In the genomic region with DNA sequence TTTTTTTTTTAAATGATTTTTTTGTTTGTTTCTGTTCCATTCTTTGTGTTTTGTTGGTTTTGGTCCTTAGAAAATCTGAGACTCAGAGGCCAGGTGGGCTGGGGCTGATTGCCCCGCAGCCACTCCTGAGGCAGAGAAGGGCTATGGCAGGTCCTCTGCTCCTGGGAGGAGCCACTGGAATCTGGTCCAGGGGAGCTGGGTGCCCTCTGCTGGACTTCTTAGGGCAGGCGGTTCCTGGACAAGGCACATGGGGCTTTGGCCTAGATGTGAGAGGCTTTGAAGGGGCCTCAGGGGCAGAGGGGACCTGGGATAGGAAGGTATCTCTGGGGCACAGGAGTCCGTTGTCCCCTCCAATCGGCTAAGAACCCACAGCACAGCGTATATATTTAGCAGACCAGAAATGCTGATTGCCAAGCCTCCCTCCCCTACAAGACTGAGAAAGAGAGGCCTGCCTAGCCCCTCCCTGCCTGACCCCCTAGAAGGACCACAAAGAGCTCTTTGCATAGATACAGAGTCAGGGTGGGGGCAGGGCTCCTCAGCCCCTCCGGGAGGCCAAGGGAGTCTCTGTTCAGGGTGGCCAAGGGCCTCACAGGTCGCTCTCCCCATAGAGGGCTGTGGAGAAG, we compare ENCODE assay signal across 8 mouse cellular contexts. TPM values are rescaled to one million over a fixed set of nuclear protein-coding genes. Genes with fewer than 3 reads are reported as not detected.
DNase-seq lines count a peak whose midpoint lies in the region; ATAC-seq and TF ChIP-seq lines count a peak whose summit lies in the region.

No protein-coding gene starts in this region.

- H3K4me3 ChIP-seq in spleen, adult 2 months (ENCODE audit: extremely low read depth, insufficient read depth, insufficient read length), result no peak overlapping the region
- no peak overlapping the region for H3K4me3 ChIP-seq in limb, embryonic 11.5 days (ENCODE audit: low read depth, low read length)
- H3K4me3 ChIP-seq in midbrain, embryonic 14.5 days (replicated peaks; ENCODE audit: low read depth, low read length), result no peak overlapping the region

- no peak for TF ChIP-seq POLR2A in spleen, adult 2 months (IDR thresholded peaks at IDR 0.05; ENCODE audit: low read depth, low read length)

- H3K27me3 ChIP-seq in spleen, adult 2 months (ENCODE audit: control insufficient read depth, insufficient read depth, low read length), result no peaks in the 10 kb centered on the region
- H3K27me3 ChIP-seq in limb, embryonic 11.5 days (ENCODE audit: control insufficient read depth, insufficient read depth, low read length), result peaks cover 12% of the 10 kb centered on the region
- peaks cover 11% of the 10 kb centered on the region for H3K27me3 ChIP-seq in midbrain, embryonic 14.5 days (ENCODE audit: control insufficient read depth, insufficient read depth, low read length)

- H3K9ac ChIP-seq in limb, embryonic 11.5 days (ENCODE audit: low read length), result no peak overlapping the region
- no peak overlapping the region for H3K9ac ChIP-seq in midbrain, embryonic 14.5 days (replicated peaks; ENCODE audit: low read length)

- H3K27ac ChIP-seq in spleen, adult 2 months (ENCODE audit: insufficient read depth, low read length), result no peak overlapping the region
- H3K27ac ChIP-seq in limb, embryonic 11.5 days (replicated peaks; ENCODE audit: low read depth, low read length), result no peak overlapping the region
- H3K27ac ChIP-seq in midbrain, embryonic 14.5 days (replicated peaks; ENCODE audit: low read depth, low read length), result no peak overlapping the region

- no peak overlapping the region for H3K4me2 ChIP-seq in limb, embryonic 11.5 days (ENCODE audit: low read depth, severe bottlenecking)
- H3K4me2 ChIP-seq in midbrain, embryonic 14.5 days (ENCODE audit: low read length), result no peak overlapping the region

- peaks cover 55% of the 10 kb centered on the region for H3K36me3 ChIP-seq in spleen, adult 2 months (ENCODE audit: control insufficient read depth, insufficient read depth, low read length)
- peaks cover 40% of the 10 kb centered on the region for H3K36me3 ChIP-seq in limb, embryonic 11.5 days (ENCODE audit: control insufficient read depth, insufficient read depth, low read length)
- H3K36me3 ChIP-seq in midbrain, embryonic 14.5 days (ENCODE audit: control insufficient read depth, insufficient read depth, low read length), result peaks cover 74% of the 10 kb centered on the region

- 82% methylated on average over 7 of the region's 7 CpGs for WGBS in spleen, adult 2 months
- 59% methylated on average over 7 of the region's 7 CpGs for WGBS in limb, embryonic 11.5 days
- WGBS in midbrain, embryonic 14.5 days, result 60% methylated on average over 7 of the region's 7 CpGs

- no peaks in the 10 kb centered on the region for H3K9me3 ChIP-seq in limb, embryonic 11.5 days (ENCODE audit: control insufficient read depth, low read length)
- H3K9me3 ChIP-seq in midbrain, embryonic 14.5 days (ENCODE audit: control insufficient read depth, low read length), result no peaks in the 10 kb centered on the region

- intact Hi-C loops in heart, postnatal 10 days (cut with DNase I), result loop anchor here (5.0 kb wide), 1 partner anchor 274 kb away; no protein-coding TSS in a partner anchor

- TF ChIP-seq CTCF in spleen, adult 2 months (IDR thresholded peaks at IDR 0.05; ENCODE audit: extremely low read depth, insufficient read depth, insufficient read length, insufficient replicate concordance), result peak; percentile 8; the same call in 1 of the 2 replicates

- peaks cover 3% of the 10 kb centered on the region; the same call in 1 of the 2 replicates for H3K4me1 ChIP-seq in spleen, adult 2 months (ENCODE audit: control insufficient read depth, insufficient read depth, insufficient read length)
- no peaks in the 10 kb centered on the region for H3K4me1 ChIP-seq in limb, embryonic 11.5 days (ENCODE audit: control insufficient read depth, insufficient read depth, low read length)
- H3K4me1 ChIP-seq in midbrain, embryonic 14.5 days (ENCODE audit: control insufficient read depth, insufficient read depth, low read length), result peaks cover 3% of the 10 kb centered on the region; the same call in 1 of the 2 replicates

- ATAC-seq in common myeloid progenitor, adult 5-6 weeks (replicated peaks; ENCODE audit: low read depth, poor library complexity, severe bottlenecking), result peak; percentile 55
- no peak; the same call in 1 of the 2 replicates for ATAC-seq in limb, embryonic 11.5 days (ENCODE audit: insufficient number of reproducible peaks, low FRiP score, low TSS enrichment, low read depth)
- peak; percentile 21; the same call in 1 of the 2 replicates for ATAC-seq in midbrain, embryonic 14.5 days (ENCODE audit: low FRiP score, low TSS enrichment)

- DNase-seq in spleen, adult 2 months (ENCODE audit: low read depth in 1 of 2, low spot score in 2 of 2), result no peak
- no peak for DNase-seq in spleen, postnatal 10 days (ENCODE audit: low spot score in 2 of 2)
- DNase-seq in heart, postnatal 10 days, result peak; percentile 74
- DNase-seq in limb, embryonic 11.5 days (ENCODE audit: low spot score), result peak; percentile 76
- peak; percentile 69 for DNase-seq in midbrain, embryonic 14.5 days
- DNase-seq in spleen, postnatal 14 days (ENCODE audit: low spot score in 2 of 2), result no peak
- no peak for DNase-seq in urinary bladder, postnatal 25 days (ENCODE audit: low spot score)

RNA-seq across cellular contexts. Expression of a gene that starts 12.5 kb away (rescaled TPM):
- polyA plus RNA-seq in spleen, adult 2 months (2012; rRNA removed), result 0.13 and 0.14 TPM in 2 replicates
- 0.37 and 0.87 TPM in 2 replicates for total RNA-seq in common myeloid progenitor, adult 5-6 weeks (2017)
- total RNA-seq in heart, postnatal 10 days (2021), result under 1 TPM; 0.26 to 0.47 TPM
- 0.59 and 0.62 TPM in 2 replicates for polyA plus RNA-seq in limb, embryonic 11.5 days (2014; fragmentation: Nextera tagmentation; extraction: Ambion mirVana)
- polyA plus RNA-seq in midbrain, embryonic 14.5 days (2014; fragmentation: Nextera tagmentation; extraction: Ambion mirVana), result 0.33 and 0.55 TPM in 2 replicates

RNA-seq across cellular contexts. Expression of a gene that starts 30.1 kb away (rescaled TPM):
- 0.34 and 0.48 TPM in 2 replicates for polyA plus RNA-seq in spleen, adult 2 months (2012; rRNA removed)
- 0.82 TPM in 1 of 2 replicates, not detected in the other for total RNA-seq in common myeloid progenitor, adult 5-6 weeks (2017)
- total RNA-seq in heart, postnatal 10 days (2021), result 1 to 10 TPM; 2.2 to 2.8 TPM
- polyA plus RNA-seq in limb, embryonic 11.5 days (2014; fragmentation: Nextera tagmentation; extraction: Ambion mirVana), result 1.3 and 2.6 TPM in 2 replicates
- polyA plus RNA-seq in midbrain, embryonic 14.5 days (2014; fragmentation: Nextera tagmentation; extraction: Ambion mirVana), result 7.9 and 22.6 TPM in 2 replicates

Comparison
In these comparisons a context has a peak if more than half of its experiments do, and no peak if none do; other contexts are left out.
1. DNase-seq: peak in heart, postnatal 10 days (2 of 2), limb, embryonic 11.5 days (single experiment) and midbrain, embryonic 14.5 days (single experiment); none in spleen, adult 2 months (0 of 2), spleen, postnatal 10 days (0 of 2), spleen, postnatal 14 days (0 of 2) and urinary bladder, postnatal 25 days (single experiment).